Mouse (Mus musculus) E14TG2a.4 (cell line): Measurements from ENCODE around the gene Klhl8.
"Not testable (repeated sequence)": the region's sequence is repeated elsewhere in the genome, so short reads cannot be mapped to it uniquely, and the experiment has no call there.

Source experiments
- H3K27me3 ChIP-seq: 2 replicates; pipeline ENCODE4 v1.6.1; 2014; ENCODE audit warnings: low read length, control low read depth; ENCODE audit not compliant: insufficient read depth
- H3K36me3 ChIP-seq: 2 replicates; pipeline ENCODE4 v1.6.1; 2014; ENCODE audit warnings: low read length, control low read depth; ENCODE audit not compliant: insufficient read depth
- H3K4me1 ChIP-seq: replicated peaks from 2 replicates; pipeline ENCODE4 v1.6.1; 2014; ENCODE audit warnings: low read depth, low read length, control low read depth
- H3K4me3 ChIP-seq: replicated peaks from 2 replicates; pipeline ENCODE4 v1.5.1; 2014; ENCODE audit warnings: mild to moderate bottlenecking, low read length
- H3K9me3 ChIP-seq: 2 replicates; pipeline ENCODE4 v1.6.1; 2014; ENCODE audit warnings: low read length, control low read depth
- CTCF ChIP-seq: conservative IDR thresholded peaks from 2 replicates; pipeline ENCODE4 v1.5.1; 2014; ENCODE audit warnings: low read length
- NANOG ChIP-seq: IDR thresholded peaks from 2 replicates; pipeline ENCODE4 v1.6.1; 2014; ENCODE audit warnings: borderline replicate concordance, low read length, mixed read lengths
- POU5F1 ChIP-seq: IDR thresholded peaks from 2 replicates; pipeline ENCODE4 v1.6.1; 2014; ENCODE audit warnings: low read length, borderline replicate concordance

The Klhl8 gene

GRCm38 (mm10) chr5:103936906-103937589 is 26.0 kb upstream of the Klhl8 start:
- no peak for TF ChIP-seq POU5F1
- peak; percentile 46 for TF ChIP-seq CTCF
- H3K27me3 ChIP-seq, result no peaks in the 10 kb centered on the region
- no peaks in the 10 kb centered on the region for H3K4me1 ChIP-seq
- no peak overlapping the region for H3K4me3 ChIP-seq
- peaks cover 58% of the 10 kb centered on the region for H3K9me3 ChIP-seq
- peaks cover 6% of the 10 kb centered on the region; the same call in 1 of the 2 replicates for H3K36me3 ChIP-seq

- H3K9me3 ChIP-seq, result peaks cover 79% of the 10 kb centered on the region
- peaks cover 23% of the 10 kb centered on the region for H3K4me1 ChIP-seq
- not testable (repeated sequence) for H3K36me3 ChIP-seq, H3K4me3 ChIP-seq, H3K27me3 ChIP-seq
- TF ChIP-seq NANOG, result peak; percentile 79
These were observed 20.9 kb upstream of the Klhl8 start for GRCm38 (mm10) chr5:103931924-103932323.

- H3K9me3 ChIP-seq, result peaks cover 65% of the 10 kb centered on the region
- peaks cover 23% of the 10 kb centered on the region for H3K4me1 ChIP-seq
- H3K36me3 ChIP-seq, result peaks cover 6% of the 10 kb centered on the region; the same call in 1 of the 2 replicates
- H3K4me3 ChIP-seq, result no peak overlapping the region
- no peaks in the 10 kb centered on the region for H3K27me3 ChIP-seq
- TF ChIP-seq NANOG (no peak), POU5F1 (no peak), CTCF (no peak)
These were observed 19.5 kb upstream of the Klhl8 start for GRCm38 (mm10) chr5:103930511-103930910.

GRCm38 (mm10) chr5:103928196-103928550 is 17.1 kb upstream of the Klhl8 start:
- H3K27me3 ChIP-seq, result no peaks in the 10 kb centered on the region
- peaks cover 26% of the 10 kb centered on the region for H3K4me1 ChIP-seq
- H3K36me3 ChIP-seq, result peaks cover 5% of the 10 kb centered on the region; the same call in 1 of the 2 replicates
- no peak overlapping the region for H3K4me3 ChIP-seq
- peaks cover 57% of the 10 kb centered on the region for H3K9me3 ChIP-seq
- TF ChIP-seq POU5F1, result no peak
- no peak for TF ChIP-seq NANOG
- no peak for TF ChIP-seq CTCF

GRCm38 (mm10) chr5:103927429-103928195 is 16.6 kb upstream of the Klhl8 start:
- Histone ChIP-seq H3K36me3 (no peaks in the 10 kb centered on the region), H3K4me1 (peaks cover 29% of the 10 kb centered on the region), H3K9me3 (peaks cover 52% of the 10 kb centered on the region), H3K27me3 (no peaks in the 10 kb centered on the region), H3K4me3 (peak overlapping the region; percentile 35)
- TF ChIP-seq NANOG (no peak), CTCF (peak; percentile 72)

GRCm38 (mm10) chr5:103926398-103926797 is 15.3 kb upstream of the Klhl8 start:
- no peak overlapping the region for H3K4me3 ChIP-seq
- TF ChIP-seq CTCF (peak; percentile 91), POU5F1 (no peak)
- no peaks in the 10 kb centered on the region for H3K36me3 ChIP-seq
- H3K4me1 ChIP-seq, result peaks cover 28% of the 10 kb centered on the region
- H3K27me3 ChIP-seq, result 0 out of 2 replicates have a peak, but pooled peaks cover 3% of the 10 kb centered on the region
- H3K9me3 ChIP-seq, result peaks cover 40% of the 10 kb centered on the region

- no peak overlapping the region for H3K4me3 ChIP-seq
- peaks cover 16% of the 10 kb centered on the region for H3K9me3 ChIP-seq
- H3K36me3 ChIP-seq, result no peaks in the 10 kb centered on the region
- 0 out of 2 replicates have a peak, but pooled peaks cover 7% of the 10 kb centered on the region for H3K27me3 ChIP-seq
- H3K4me1 ChIP-seq, result peaks cover 25% of the 10 kb centered on the region
- TF ChIP-seq CTCF, result no peak
- TF ChIP-seq POU5F1, result no peak
- TF ChIP-seq NANOG, result no peak
These were observed 12.7 kb upstream of the Klhl8 start for GRCm38 (mm10) chr5:103923755-103924154.

GRCm38 (mm10) chr5:103923101-103923500 is 12.0 kb upstream of the Klhl8 start:
- TF ChIP-seq POU5F1 (no peak), CTCF (no peak), NANOG (no peak)
- peaks cover 22% of the 10 kb centered on the region for H3K4me1 ChIP-seq
- no peaks in the 10 kb centered on the region for H3K36me3 ChIP-seq
- peaks cover 12% of the 10 kb centered on the region for H3K9me3 ChIP-seq
- H3K4me3 ChIP-seq, result 0 out of 2 replicates have a peak overlapping the region, but pooled peaks have one; percentile 20
- 0 out of 2 replicates have a peak, but pooled peaks cover 7% of the 10 kb centered on the region for H3K27me3 ChIP-seq
